Mouse (Mus musculus) erythroblast, embryonic 14.5 days (primary cell): ENCODE results near the gene Wwox. TPM values are rescaled to one million over a fixed set of nuclear protein-coding genes. Genes with fewer than 3 reads are reported as not detected.

Experiments
- H3K27me3 ChIP-seq: 2 replicates; pipeline ENCODE4 v1.6.1; 2012; ENCODE audit warnings: inconsistent platforms; ENCODE audit not compliant: control insufficient read depth
- H3K36me3 ChIP-seq: 2 replicates; pipeline ENCODE4 v1.6.1; 2012; ENCODE audit warnings: mild to moderate bottlenecking, inconsistent platforms; ENCODE audit not compliant: control insufficient read depth
- H3K4me1 ChIP-seq: 2 replicates; pipeline ENCODE4 v1.6.1; 2012; ENCODE audit warnings: inconsistent platforms; ENCODE audit not compliant: control insufficient read depth
- H3K4me3 ChIP-seq: replicated peaks from 2 replicates; pipeline ENCODE3; 2012; ENCODE audit warnings: moderate library complexity, mild to moderate bottlenecking, inconsistent platforms
- H3K9me3 ChIP-seq: 2 replicates; pipeline ENCODE4 v1.6.1; 2012; ENCODE audit warnings: low read length, inconsistent platforms, mixed read lengths; ENCODE audit not compliant: control insufficient read depth
- GATA1 ChIP-seq: IDR thresholded peaks from 2 replicates; pipeline ENCODE4 v1.6.1; 2012; ENCODE audit warnings: low read length, inconsistent platforms, mixed read lengths
- TAL1 ChIP-seq: IDR thresholded peaks from 3 replicates; pipeline ENCODE4 v1.6.1; 2012; ENCODE audit warnings: low read length, inconsistent platforms, mixed read lengths
- polyA plus RNA-seq: library from polyadenylated mRNA; stranded (reverse); fragments of >175 nt; gene quantifications from 2 replicates; pipeline ENCODE4 v1.2.3, GENCODE M21; 2012

The Wwox gene
- polyA plus RNA-seq, 1 experiment: 0.18 TPM

DNA sequence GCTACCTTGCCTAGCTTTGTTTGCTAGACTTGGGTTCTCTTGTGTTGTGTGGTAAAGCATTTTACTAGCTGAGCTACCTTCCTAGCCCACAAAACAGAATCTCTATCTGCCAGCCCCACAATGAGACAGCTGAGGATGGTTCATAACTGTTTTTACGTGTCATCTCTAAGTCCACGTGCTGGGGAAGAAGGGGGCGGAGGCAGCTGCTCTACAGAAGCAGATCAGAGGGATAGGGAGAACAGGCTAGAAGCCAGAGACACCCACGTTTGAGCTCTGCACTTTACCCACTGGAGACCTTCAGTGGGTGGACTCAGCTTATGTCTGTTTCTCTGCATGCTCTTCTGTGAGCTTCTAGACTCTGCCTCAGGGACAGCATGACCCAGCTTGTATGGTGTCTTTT, 17.9 kb upstream of the Wwox start:
- TF ChIP-seq GATA1: no peak
- no peak for TF ChIP-seq TAL1
- Histone ChIP-seq H3K4me1 (no peaks in the 10 kb centered on the region), H3K36me3 (no peaks in the 10 kb centered on the region)

DNA sequence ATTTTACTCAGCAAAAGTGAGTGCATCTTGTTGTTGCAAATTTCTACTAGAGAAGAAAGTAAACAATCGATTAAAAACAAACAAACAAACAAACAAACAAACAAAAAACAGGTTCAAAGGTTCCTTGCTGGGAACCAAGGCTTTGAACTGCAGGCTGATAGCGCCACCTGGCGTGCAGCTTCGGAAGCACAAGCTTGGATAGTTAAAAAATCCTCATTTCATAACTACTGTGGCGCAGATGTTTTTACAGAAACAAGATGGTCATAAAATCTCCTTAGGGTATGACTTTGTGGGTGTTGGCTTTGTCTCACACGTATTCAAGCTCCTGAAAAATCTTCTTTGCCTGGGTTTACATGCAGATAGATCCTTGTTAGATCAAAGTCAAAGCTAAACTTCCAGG, 1.2 kb upstream of the Wwox start:
- Histone ChIP-seq H3K9me3 (no peaks in the 10 kb centered on the region), H3K27me3 (no peaks in the 10 kb centered on the region), H3K4me3 (no peak overlapping the region), H3K36me3 (no peaks in the 10 kb centered on the region), H3K4me1 (peaks cover 26% of the 10 kb centered on the region)
- no peak for TF ChIP-seq GATA1
- no peak for TF ChIP-seq TAL1

More for the DNA sequence above, 17.9 kb upstream of the Wwox start:
- no peaks in the 10 kb centered on the region for H3K27me3 ChIP-seq
- no peak overlapping the region for H3K4me3 ChIP-seq
- H3K9me3 ChIP-seq: no peaks in the 10 kb centered on the region

DNA sequence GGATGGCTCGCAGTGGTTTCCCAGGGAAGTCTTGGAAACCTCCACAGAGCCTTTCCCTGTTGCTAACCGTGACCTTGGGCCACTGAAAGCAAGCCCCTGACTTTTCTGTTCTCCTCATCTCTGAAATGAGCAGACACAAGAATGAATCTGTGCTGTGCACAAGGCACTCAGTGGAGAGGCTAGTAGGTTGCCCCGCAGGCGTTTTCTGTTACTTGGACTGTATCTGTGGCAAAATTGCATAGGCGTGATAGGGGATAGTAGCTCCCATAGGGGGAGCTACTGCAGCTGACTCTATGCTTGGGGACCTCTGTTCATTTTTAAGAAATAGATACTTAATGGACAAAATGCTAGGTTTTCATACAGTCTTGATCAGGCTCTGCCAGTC, 742 bp downstream of the Wwox start:
- peaks cover 6% of the 10 kb centered on the region for H3K36me3 ChIP-seq
- peaks cover 26% of the 10 kb centered on the region for H3K4me1 ChIP-seq
- H3K9me3 ChIP-seq: no peaks in the 10 kb centered on the region
- no peak for TF ChIP-seq TAL1
- no peak for TF ChIP-seq GATA1
- H3K27me3 ChIP-seq: no peaks in the 10 kb centered on the region
- peak overlapping the region; percentile 84 for H3K4me3 ChIP-seq

DNA sequence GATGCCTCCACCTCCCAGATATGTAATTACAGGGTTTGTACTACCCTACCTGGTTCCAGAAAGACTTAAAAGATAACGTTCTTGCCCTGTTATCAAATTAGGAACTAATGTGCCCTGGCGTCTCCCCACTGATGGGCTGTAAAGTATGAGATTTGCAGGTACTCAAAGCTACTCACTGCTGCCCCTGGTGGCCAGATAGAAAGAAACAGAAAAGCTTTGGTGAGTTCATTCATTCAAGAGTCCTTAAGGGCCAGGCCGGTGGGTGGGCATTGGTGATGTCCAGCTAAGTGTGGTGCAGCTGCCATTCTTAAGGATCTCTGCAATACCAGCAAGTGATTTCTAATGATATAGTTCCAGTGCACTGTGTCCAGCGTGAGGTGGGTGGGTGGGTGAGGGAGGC, 2.2 kb downstream of the Wwox start:
- no peaks in the 10 kb centered on the region for H3K27me3 ChIP-seq
- TF ChIP-seq GATA1: no peak
- H3K9me3 ChIP-seq: no peaks in the 10 kb centered on the region
- H3K4me1 ChIP-seq: peaks cover 26% of the 10 kb centered on the region
- H3K36me3 ChIP-seq: peaks cover 9% of the 10 kb centered on the region
- H3K4me3 ChIP-seq: no peak overlapping the region

DNA sequence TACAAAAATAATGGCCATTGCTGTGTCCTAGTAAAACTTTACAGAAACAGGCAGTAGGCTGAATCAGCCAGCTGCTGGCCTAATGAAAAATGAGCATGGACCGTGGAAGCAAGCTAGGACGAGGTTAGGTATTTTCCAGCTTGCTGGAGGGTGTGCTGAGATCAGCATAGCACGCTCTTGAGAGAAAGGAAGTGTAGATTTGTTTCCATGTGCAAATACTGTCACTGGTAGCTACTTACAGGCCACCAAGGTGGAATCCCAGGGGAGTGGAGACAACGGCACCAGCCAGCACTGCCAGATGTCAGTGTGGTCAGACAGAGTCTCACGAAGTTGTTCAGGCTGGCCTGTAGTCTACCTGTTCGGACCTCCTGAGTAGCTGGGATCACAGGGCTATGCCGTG, 7.4 kb downstream of the Wwox start:
- no peaks in the 10 kb centered on the region for H3K27me3 ChIP-seq
- no peak overlapping the region for H3K4me3 ChIP-seq
- peaks cover 3% of the 10 kb centered on the region for H3K4me1 ChIP-seq
- TF ChIP-seq GATA1 (no peak), TAL1 (no peak)
- H3K9me3 ChIP-seq: no peaks in the 10 kb centered on the region
- peaks cover 43% of the 10 kb centered on the region for H3K36me3 ChIP-seq

DNA sequence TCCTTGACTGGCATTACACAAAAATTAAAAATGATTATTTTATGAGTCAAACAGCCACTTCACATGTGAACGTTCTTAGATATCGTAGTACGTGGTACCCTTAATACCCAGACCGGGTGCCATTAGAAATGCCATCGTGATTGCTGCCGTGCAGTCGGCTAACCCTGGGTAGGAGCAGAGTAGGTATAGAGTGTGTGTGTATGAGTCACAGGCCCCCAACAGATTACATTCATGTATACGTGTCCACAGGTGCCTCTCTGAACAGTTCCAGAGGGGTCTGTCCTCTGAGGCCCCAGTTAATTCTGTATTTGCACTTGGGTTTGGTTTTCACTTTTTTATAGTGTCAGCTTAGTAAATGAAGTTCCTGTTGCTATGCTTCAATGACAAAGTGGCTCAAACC, 12.8 kb downstream of the Wwox start:
- Histone ChIP-seq H3K27me3 (no peaks in the 10 kb centered on the region), H3K4me3 (no peak overlapping the region), H3K4me1 (no peaks in the 10 kb centered on the region), H3K36me3 (peaks cover 29% of the 10 kb centered on the region), H3K9me3 (no peaks in the 10 kb centered on the region)
- TF ChIP-seq TAL1: no peak
- no peak for TF ChIP-seq GATA1

DNA sequence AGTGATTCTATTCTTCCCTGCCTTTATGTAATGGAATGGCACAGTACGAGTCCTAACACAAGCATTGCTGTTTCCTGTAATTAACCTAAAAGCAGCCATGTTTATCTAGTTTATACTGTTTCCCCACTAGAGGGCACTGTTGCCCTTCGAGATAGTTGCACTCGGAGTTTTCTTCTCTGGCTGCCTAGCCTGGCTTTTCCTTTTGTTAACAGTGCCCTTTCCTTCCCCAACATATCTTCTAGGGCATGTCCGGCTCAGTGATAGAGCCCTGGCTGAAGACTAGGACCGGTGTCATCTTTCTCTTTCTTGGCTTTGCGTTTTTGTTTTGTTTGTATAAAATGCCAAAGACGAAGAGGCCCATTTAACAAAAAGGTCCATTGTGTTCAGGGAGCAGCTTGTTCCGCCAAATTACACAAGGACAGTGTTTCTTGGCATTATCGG, 13.3 kb downstream of the Wwox start:
- TF ChIP-seq GATA1 (no peak), TAL1 (no peak)
- Histone ChIP-seq H3K4me3 (no peak overlapping the region), H3K4me1 (no peaks in the 10 kb centered on the region), H3K9me3 (no peaks in the 10 kb centered on the region), H3K36me3 (peaks cover 28% of the 10 kb centered on the region), H3K27me3 (no peaks in the 10 kb centered on the region)

DNA sequence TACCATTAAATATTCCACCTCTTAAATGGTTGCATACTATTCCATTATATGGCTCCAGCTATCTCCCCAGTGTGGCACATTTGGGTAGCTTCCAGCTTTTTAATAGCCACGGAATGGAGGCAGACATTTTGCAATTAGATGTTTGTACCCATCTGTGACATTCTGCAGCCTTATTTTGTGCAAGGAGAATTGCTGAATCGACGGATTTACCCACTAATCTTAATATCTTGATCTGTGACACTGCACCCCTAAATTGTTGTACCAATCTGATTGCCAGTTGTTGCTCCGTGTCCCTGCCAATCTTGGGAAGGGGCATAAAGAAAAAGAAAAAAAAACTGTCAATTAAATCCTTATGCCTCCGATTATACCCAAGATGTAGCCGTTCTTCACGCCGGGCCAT, 15.8 kb downstream of the Wwox start:
- no peaks in the 10 kb centered on the region for H3K4me1 ChIP-seq
- TF ChIP-seq TAL1 (no peak), GATA1 (no peak)
- no peaks in the 10 kb centered on the region for H3K9me3 ChIP-seq
- peaks cover 5% of the 10 kb centered on the region for H3K36me3 ChIP-seq
- H3K4me3 ChIP-seq: no peak overlapping the region
- H3K27me3 ChIP-seq: no peaks in the 10 kb centered on the region

DNA sequence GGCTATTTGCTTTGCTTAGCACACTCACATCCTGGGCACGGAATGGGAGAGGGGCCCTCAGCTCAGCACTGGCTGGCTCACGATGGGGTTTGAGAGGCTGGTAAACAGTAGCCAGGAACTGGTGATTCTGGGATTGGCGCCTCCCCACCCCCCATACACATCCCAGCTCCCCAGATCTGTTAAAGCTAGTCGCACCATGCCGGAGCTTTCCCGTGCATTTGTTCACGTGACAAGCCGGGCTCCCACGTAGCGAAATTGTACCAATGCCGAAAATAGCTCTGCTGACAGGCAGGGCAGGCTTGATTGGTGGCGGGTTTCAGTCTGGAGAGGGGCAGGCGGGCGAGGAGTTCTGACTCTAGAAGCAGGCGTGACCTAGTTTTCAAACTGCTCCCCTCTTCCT, 16.5 kb downstream of the Wwox start:
- Histone ChIP-seq H3K36me3 (peaks cover 1% of the 10 kb centered on the region), H3K4me1 (no peaks in the 10 kb centered on the region), H3K4me3 (no peak overlapping the region), H3K9me3 (no peaks in the 10 kb centered on the region), H3K27me3 (no peaks in the 10 kb centered on the region)
- TF ChIP-seq GATA1 (no peak), TAL1 (no peak)

DNA sequence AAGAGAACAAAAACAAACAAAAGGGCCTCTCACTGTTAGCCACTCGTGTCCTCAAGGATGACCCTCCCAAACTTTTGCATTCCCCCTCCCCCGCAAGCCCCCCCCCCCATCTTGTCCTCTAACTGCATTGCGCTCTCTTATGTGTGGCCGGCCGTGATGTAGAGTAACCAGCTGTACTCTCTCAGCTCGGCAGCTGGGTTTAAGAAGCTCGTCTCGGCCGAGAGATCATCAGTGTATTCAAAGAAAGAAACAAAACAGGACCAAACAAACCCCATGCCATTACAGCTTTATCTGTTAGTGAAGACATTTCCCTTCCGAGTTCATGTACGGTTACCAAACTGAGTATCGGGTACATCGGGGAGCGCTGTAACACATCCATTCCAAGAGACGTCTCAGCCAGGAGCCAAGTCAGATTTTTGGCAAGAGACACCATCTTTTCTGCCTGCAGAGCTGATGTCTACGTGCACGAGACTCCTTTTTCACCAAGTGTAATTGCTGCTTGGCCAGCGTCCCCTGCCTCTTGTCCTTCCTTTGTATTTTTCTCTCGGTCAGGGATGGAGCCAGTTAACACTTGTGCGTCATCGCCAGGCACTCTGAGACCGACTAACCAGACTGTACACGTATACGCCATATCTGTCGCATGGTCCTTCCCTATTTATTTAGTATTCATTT, 18.8 kb downstream of the Wwox start:
- no peak for TF ChIP-seq GATA1
- TF ChIP-seq TAL1: no peak
- H3K27me3 ChIP-seq: no peaks in the 10 kb centered on the region
- no peaks in the 10 kb centered on the region for H3K4me1 ChIP-seq
- H3K9me3 ChIP-seq: no peaks in the 10 kb centered on the region
- no peak overlapping the region for H3K4me3 ChIP-seq
- H3K36me3 ChIP-seq: no peaks in the 10 kb centered on the region; the same call in 1 of the 2 replicates
